Mouse (Mus musculus): ENCODE measurements around the gene Pde1c.
A peak's percentile ranks its signal among the peaks of the same experiment; 100 is the strongest.

Pde1c gene

DNA sequence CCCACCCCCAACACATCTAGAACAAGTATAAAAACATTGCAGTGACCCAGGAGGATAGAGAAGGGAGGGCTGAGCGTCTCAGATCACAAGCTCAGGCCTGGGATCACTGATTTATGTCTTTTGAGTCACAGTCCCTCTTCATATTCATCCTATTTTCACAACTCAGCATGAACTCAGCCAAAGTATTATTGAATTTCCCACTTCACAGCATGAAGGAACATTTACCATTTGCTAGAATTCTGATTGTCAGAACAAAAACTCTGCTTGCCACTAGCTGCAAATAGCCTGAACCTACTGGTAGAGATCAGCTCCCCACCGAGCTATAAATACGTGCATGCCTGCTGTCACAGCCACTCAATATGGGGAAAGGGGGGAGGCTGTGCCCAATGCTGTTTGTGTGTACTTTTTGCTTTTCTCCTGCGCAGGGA lies 492.5 kb downstream of the Pde1c start:
- no peak for DNase-seq (ENCODE audit: low read depth)

DNA sequence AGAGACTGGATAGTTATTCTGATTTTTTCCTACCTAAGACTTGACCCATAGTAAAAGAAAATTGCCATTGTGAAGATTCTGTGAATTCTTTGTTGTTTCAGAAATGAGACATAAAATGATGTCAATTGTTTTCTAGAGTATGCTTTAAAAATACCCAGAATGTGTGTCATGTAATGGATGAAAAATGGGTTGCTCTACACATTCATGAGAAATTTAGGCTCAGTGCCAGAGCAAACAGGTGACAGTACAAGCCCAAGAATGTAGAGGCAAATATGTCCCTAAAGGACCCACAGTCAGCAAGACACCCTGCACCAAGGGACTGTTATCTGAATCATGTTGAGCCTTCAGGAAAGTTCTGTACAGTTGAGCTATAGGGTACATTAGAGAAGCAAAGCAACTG lies 500.4 kb downstream of the Pde1c start:
- DNase-seq (ENCODE audit: low read depth) = no peak

DNA sequence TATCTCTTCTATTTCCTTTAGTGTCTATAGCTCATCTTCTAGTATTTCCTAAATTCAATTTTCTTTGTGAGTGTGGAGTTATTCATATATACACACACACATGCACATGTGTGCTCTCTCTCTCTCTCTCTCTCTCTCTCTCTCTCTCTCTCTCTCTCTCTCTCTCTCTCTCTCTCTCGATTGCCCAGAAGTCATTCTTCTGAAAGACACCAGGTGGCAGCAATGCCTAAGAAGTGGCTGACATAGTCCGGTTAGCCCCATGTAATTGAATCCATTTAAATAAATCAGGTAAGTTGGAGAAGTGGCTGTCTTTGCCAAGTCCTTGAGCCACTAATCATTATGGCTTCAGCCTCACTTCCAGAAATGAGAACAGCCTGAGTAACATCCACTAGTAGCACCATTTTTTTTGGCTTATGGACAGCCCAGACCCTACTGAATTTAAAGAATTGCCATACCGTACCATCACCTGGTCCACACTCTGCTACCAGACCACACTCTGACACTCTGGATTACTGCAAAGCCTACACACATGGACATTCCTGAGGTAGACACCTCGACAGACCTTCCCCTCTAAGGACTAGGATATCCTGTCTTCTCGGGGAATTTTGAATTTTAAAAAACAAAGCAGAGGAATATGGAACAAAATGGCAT lies 502.1 kb downstream of the Pde1c start:
- DNase-seq (ENCODE audit: low read depth) = peak; percentile 13

DNA sequence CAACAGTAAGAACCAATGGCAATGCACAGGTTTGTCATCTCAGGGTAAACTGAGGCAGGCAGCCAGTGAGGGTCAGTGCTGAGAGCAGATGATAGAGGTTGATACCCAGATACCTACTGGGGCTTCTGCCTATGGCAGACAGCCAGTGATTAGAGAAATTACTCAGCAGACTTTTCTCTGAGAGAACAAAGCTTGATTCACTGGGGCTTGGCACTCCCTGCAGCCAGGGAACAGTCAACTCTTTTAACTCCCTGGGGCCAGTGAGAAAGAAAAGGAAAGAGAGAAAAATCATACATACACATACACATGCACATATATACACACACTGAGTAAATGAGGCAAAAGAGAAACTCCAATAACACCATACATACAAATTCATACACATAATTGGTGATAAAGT lies 505.2 kb downstream of the Pde1c start:
- no peak for DNase-seq (ENCODE audit: low read depth)

DNA sequence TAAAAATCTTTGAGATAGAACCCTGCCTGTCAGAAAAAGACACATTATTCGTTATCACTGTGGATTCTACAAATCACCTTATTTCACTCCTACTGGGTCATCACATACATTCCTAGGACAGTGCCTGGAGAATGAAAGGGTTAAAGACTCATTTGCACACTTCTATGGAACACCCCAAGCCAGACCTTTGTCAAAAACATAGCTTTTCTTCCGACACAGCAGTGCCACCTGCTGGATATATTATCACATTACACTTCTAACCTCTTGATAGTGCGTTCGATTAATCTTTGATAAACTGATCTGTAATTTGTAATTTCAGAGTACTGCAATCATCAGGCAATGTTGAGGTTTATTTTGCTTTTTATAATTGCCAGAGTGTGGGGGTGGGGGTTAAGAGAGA lies 519.8 kb downstream of the Pde1c start:
- peak; percentile 4 for DNase-seq (ENCODE audit: low read depth)

DNA sequence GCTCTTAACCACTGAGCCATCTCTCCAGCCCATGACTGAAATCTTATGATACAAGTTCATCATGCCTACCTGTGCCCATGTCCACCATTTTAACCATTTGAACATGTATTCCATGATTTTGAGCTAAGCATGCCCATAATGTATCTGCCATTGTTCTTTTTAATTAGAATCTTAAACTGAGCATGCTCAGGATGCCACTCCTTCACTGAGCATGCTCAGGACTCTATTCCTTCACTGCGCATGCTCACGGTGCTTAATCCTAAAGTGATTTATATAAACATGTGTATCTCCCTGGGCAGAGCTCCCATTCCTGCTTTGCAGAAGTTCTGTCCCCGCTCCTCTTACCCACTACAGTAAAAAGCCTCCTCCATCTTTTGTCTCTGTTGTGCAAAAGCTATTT lies 520.3 kb downstream of the Pde1c start:
- DNase-seq (ENCODE audit: low read depth) = no peak

DNA sequence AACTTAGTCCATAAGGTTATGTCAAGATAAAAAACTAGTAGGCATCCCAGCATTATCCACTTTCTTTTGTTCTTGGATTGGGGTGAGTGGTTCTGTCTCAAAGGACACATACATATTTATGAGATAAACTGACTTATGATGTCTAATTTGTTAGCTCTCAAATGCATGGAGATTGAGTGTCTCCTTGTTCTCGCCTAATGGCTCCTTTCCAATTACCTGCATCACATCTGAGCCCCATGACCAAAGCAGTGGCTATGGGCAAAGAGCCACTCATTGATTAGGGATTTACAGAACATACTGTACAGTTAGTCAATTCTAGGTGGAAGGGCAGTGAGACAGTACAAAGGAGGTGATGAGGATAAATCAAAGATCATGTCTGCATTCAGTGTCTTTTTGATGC lies 524.2 kb downstream of the Pde1c start:
- no peak for DNase-seq (ENCODE audit: low read depth)

DNA sequence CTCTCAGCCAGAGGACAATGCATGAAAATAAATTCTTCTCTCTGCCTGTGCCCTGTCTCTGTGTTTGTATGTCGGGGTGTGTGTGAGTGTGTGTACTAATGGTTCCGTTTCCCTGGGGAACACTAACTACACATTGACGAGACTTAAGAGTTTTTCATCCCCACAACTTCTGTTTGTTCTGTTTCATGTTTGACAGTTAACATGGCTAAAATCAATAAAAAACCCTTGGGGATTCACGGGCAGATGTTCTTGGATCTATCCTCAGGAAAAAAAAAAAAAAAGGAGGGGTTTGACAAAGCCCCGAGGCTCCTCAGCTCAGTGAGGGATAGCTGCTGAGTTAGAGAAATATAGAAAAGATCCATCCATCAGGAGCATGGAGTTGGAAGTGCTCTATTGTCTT lies 524.6 kb downstream of the Pde1c start:
- DNase-seq (ENCODE audit: low read depth) = no peak

DNA sequence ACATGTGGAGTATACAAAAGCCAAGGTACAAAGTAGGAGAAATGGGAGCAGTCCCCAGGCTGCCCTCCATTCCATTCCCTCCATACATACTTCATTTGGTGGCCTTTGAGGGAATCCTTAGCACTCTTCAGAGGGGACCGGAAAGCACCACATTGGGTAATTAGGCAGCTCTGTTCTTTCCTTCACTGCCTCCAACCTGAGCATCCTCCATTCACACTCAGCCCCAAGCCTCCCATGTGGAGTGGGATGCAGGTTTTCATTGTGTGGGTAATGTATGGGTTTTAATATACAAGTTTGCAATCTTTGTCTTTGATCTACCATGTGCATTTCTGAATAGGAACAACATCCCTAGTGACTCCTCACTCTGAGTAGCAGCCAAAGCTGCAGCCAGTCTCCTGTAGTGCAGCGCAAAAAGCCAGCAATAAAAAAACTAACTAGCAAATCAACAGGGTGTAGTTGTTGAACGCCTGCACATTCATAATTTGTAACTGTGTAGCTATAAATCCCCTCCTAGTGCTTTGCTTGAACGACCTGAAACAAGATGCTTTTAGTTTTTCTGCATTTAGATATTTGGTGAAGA lies 529.3 kb downstream of the Pde1c start:
- no peak for DNase-seq (ENCODE audit: low read depth)

DNA sequence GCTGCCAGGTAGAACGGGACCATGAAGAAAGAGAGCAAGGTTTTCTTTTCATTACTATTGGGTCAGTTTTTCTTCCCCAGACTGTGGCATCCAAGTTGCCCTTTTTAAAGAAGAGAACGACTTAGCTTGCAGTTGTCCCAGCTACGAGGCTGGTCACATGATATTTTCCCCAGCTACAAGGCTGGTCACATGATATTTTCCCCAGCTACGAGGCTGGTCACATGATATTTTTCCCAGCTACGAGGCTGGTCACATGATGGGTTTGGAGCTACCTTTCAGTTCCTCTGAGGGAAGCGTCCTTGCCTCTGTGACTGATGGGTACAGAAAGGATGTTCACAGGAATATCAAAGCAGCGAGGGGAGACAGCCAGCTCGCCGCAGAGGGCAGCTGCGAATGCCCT lies 533.8 kb downstream of the Pde1c start:
- DNase-seq (ENCODE audit: low read depth) = no peak

DNA sequence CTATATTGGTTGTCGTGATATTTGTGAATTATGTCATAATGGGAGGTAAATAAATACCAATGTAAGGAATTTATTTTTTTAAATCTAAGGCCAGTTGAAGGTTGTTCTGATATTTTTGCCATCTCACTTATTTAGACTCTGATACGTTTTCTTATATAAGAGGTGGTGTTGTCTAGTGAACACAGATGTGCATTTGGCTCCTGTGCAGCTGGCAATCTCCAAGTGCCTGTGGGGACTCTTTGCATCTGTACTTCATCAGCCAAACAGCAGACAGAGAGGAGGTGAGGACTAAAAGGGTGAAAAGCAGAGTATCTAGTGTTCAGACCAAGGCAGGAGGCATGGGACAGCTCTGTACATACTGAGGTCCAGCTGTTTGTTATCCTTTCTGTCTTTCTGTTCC lies 536.7 kb downstream of the Pde1c start:
- no peak for DNase-seq (ENCODE audit: low read depth)

DNA sequence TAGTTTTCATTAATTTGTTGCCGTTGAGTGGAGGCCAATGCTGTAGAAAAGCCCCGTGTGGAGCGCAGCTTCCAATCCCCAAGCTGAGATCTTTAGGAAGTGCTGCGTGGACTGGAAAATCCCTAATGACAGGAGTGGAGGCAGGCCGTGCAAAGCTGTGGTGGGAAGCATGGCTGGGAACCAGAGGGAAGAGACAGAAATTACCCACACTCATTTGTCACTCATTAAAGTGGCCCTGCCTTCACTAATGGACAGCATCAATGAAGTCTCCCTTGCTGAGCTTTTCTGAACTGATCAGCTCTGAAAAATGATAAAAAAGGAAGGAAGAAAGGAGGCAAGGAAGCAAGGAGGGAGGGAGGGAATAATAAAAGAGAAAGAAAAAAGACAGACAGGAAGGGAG lies 538.9 kb downstream of the Pde1c start:
- no peak for DNase-seq (ENCODE audit: low read depth)

DNA sequence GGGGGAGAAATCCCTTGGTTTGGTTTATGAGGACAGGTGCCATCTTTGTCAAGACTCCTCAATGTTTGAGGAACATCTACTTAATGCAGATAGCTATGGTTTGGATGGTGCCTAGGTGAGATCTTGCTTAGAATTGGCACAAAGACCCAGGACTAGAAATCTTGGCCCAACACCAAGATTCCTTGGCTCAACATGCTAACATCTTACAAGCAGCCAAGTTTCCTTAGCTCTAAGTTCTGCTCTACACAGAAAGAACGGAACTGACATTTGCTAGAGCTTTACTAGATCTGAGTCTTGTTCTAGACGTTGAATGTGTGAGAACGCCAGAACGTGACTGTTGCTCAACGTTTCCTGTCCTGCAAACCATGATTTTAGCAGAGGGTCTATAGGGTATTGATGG lies 540.9 kb downstream of the Pde1c start:
- DNase-seq (ENCODE audit: low read depth) = no peak

DNA sequence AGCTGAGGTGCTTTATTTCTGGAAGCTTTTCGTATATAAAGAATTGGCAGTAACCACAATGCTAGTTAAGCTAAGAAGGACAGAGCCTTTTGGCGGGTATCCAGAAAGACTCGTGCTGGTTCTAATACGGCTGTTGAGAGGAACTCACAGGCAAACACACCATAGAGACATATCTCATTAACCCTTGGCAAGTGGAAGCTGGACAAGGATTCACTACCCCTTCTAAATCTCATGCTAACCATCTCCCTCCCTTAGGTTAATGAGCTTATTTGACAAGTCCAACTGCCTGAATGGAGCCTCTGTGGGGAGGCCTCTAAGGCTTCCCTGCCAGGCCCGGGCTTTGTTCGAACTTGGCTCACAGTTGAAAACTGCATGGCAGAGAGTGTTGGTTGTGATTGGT lies 541.6 kb downstream of the Pde1c start:
- no peak for DNase-seq (ENCODE audit: low read depth)

DNA sequence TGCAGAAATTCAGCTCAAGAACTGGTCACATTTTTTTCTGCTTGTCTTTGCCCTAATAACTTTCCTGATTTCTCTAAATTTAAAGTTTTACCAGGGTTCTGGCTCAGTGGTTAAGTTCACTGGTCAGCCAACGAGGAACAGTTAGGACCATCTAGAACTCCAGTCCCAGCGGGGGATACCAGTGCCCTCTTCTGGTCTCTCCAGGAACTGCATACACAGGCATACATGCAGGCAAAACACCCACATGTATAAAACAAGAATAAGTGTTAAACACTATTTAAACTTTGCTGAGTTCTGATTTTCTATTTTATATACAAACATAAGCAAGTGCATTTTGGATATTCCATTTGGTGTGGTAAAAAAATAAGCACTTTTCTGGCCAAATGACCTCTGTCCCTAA lies 543.4 kb downstream of the Pde1c start:
- no peak for DNase-seq (ENCODE audit: low read depth)
